ENCODE assay signal across 8 mouse cellular contexts in genomic region chr7:28179228-28179627, GRCm38 (mm10). TPM values are rescaled to one million over a fixed set of nuclear protein-coding genes. Genes with fewer than 3 reads are reported as not detected.
DNase-seq lines count a peak whose midpoint lies in the region; ATAC-seq and TF ChIP-seq lines count a peak whose summit lies in the region.

Gene Dyrk1b, plus strand, starts transcription at chr7:28179469.

- H3K36me3 ChIP-seq in hindbrain, postnatal 0 days (ENCODE audit: insufficient read depth, low read length) = peaks cover 51% of the 10 kb centered on the region

- H3K27me3 ChIP-seq in hindbrain, postnatal 0 days (ENCODE audit: insufficient read depth, low read length) = no peaks in the 10 kb centered on the region

- peak within 1 kb of the TSS; percentile 82 for H3K4me2 ChIP-seq in hindbrain, postnatal 0 days (ENCODE audit: low read depth, low read length)

- peak within 1 kb of the TSS; percentile 89 for H3K9ac ChIP-seq in hindbrain, postnatal 0 days (replicated peaks; ENCODE audit: low read length)

- ATAC-seq in hindbrain, postnatal 0 days = peak; percentile 93

- DNase-seq in adrenal gland, adult (ENCODE audit: inconsistent age in 2 of 2, low spot score in 1 of 2) = peak; percentile 99 to 100
- peak; percentile 99 for DNase-seq in embryo, embryonic 10 days (ENCODE audit: low spot score)
- peak; percentile 98 for DNase-seq in gastrocnemius, adult 8-10 months (ENCODE audit: low spot score in 2 of 2)
- DNase-seq in hindbrain, postnatal 0 days (ENCODE audit: low spot score) = peak; percentile 100
- peak; percentile 97 to 98 for DNase-seq in left cerebral cortex, adult 18-20 months (ENCODE audit: low spot score in 2 of 2)
- DNase-seq in lung, postnatal 4 days = peak; percentile 99
- peak; percentile 99 for DNase-seq in retina, postnatal 1 day
- peak; percentile 99 for DNase-seq in thymus, postnatal 4 days

- under 1% methylated on average over 25 of the region's 25 CpGs for WGBS in hindbrain, postnatal 0 days

- no peaks in the 10 kb centered on the region for H3K9me3 ChIP-seq in hindbrain, postnatal 0 days (ENCODE audit: low read length)

- H3K27ac ChIP-seq in hindbrain, postnatal 0 days = peak within 1 kb of the TSS; percentile 96

- peak within 1 kb of the TSS; percentile 95 for H3K4me3 ChIP-seq in hindbrain, postnatal 0 days (ENCODE audit: low read length)

- H3K4me1 ChIP-seq in hindbrain, postnatal 0 days (ENCODE audit: insufficient read depth, low read length) = peaks cover 9% of the 10 kb centered on the region; the same call in 1 of the 2 replicates

- no peak for TF ChIP-seq CTCF in hindbrain, postnatal 0 days (IDR thresholded peaks at IDR 0.05; ENCODE audit: low read depth)

RNA-seq across cellular contexts. Expression of gene Dyrk1b, which starts in this region (rescaled TPM):
- total RNA-seq in gastrocnemius, adult 8-10 months (2022) = 10 to 100 TPM; 58.2 to 74.5 (median 66.1) TPM
- 36.7 and 43.6 TPM in 2 replicates for total RNA-seq in hindbrain, postnatal 0 days (2014; rRNA removed)
- polyA plus RNA-seq in hindbrain, postnatal 0 days (2015; fragmentation: Nextera tagmentation; extraction: Ambion mirVana) = 7.8 and 8.4 TPM in 2 replicates
- total RNA-seq in left cerebral cortex, adult 18-20 months (2021) = 10 to 100 TPM; 39.6 to 40.6 TPM

Comparison
In these comparisons a context has a peak if more than half of its experiments do, and no peak if none do; other contexts are left out.
1. Peak in every context shown above with its lines: DNase-seq, ATAC-seq, H3K4me3 ChIP-seq and H3K27ac ChIP-seq.